Mouse (Mus musculus) olfactory bulb, adult 2 months (tissue): ENCODE measurements around the gene Nat8f6.

Source experiments
- CTCF ChIP-seq: fragments of 200-500 bp; IDR thresholded peaks from 2 replicates; pipeline ENCODE4 v1.5.1; 2012; ENCODE audit warnings: low read depth, mild to moderate bottlenecking, low read length, moderate library complexity; ENCODE audit not compliant: insufficient read depth
- POLR2A ChIP-seq: fragments of 200-500 bp; IDR thresholded peaks from 2 replicates; pipeline ENCODE4 v1.6.1; 2012; ENCODE audit warnings: mild to moderate bottlenecking, low read depth, low read length, moderate library complexity; ENCODE audit not compliant: insufficient read depth

DNA sequence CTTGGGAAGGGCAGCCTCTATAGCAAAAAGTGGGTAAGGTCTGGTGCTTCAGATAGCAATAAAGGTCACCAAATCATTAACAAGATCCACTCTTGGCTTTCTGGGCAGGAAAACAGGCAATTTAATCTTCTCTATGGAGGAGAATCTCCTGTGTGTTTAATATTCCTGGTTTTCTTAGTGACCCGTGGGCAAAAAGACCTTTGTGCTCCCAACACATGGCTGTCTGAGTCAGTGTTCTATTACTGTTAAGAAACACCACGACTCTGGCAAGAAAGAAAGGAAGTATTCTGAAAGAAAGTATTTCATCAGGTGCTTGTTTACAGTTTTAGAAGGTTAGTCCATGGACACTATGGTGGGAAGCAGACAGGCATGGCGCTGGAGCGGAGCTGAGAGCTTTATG lies 1.5 kb upstream of the Nat8f6 start:
- TF ChIP-seq POLR2A (no peak), CTCF (no peak)
